Mouse (Mus musculus) cerebellum, adult 2 months (tissue): Measurements from ENCODE around the gene Usp6nl. TPM values are rescaled to one million over a fixed set of nuclear protein-coding genes. Genes with fewer than 3 reads are reported as not detected.

Experiments
- DNase-seq, 2 experiments: peaks; one replicate each; pipeline ENCODE4 v3.0.0; 2021
- H3K27ac ChIP-seq: fragments of 200-500 bp; 2 replicates; pipeline ENCODE4 v1.5.1; 2012; ENCODE audit warnings: low read length, control low read depth, inconsistent platforms; ENCODE audit not compliant: insufficient read depth
- H3K27me3 ChIP-seq: fragments of 200-500 bp; 2 replicates; pipeline ENCODE4 v1.6.1; 2012; ENCODE audit warnings: inconsistent platforms, mild to moderate bottlenecking, low read length, moderate library complexity; ENCODE audit not compliant: control insufficient read depth, insufficient read depth
- H3K4me1 ChIP-seq: fragments of 200-500 bp; 2 replicates; pipeline ENCODE4 v1.6.1; 2011; ENCODE audit warnings: low read length; ENCODE audit not compliant: control insufficient read depth, insufficient read depth
- H3K4me3 ChIP-seq: fragments of 200-500 bp; replicated peaks from 2 replicates; pipeline ENCODE3; 2011; ENCODE audit warnings: mild to moderate bottlenecking, low read depth, low read length, control low read depth; ENCODE audit not compliant: insufficient read depth
- CTCF ChIP-seq: fragments of 200-500 bp; IDR thresholded peaks from 2 replicates; pipeline ENCODE4 v1.5.1; 2011; ENCODE audit warnings: low read depth, mild to moderate bottlenecking, control low read depth, low read length, moderate library complexity, borderline replicate concordance; ENCODE audit not compliant: insufficient read depth
- POLR2A ChIP-seq: fragments of 200-500 bp; IDR thresholded peaks from 2 replicates; pipeline ENCODE4 v1.6.1; 2011; ENCODE audit warnings: low read length, control low read depth, borderline replicate concordance; ENCODE audit not compliant: insufficient read depth
- WGBS: fragments of 180-500 bp; shearing (Covaris S2); methylation state at CpG from one replicate; pipeline ENCODE4 v1.1.7; 2018; 5-methylcytosine and 5-hydroxymethylcytosine counted together
- polyA plus RNA-seq: library from polyadenylated mRNA; depleted of rRNA; stranded (reverse); fragments of >200 nt; gene quantifications from 2 replicates; pipeline ENCODE4 v1.2.3, GENCODE M21; 2012

Usp6nl gene
- polyA plus RNA-seq, 1 experiment: 16.5 TPM

DNA sequence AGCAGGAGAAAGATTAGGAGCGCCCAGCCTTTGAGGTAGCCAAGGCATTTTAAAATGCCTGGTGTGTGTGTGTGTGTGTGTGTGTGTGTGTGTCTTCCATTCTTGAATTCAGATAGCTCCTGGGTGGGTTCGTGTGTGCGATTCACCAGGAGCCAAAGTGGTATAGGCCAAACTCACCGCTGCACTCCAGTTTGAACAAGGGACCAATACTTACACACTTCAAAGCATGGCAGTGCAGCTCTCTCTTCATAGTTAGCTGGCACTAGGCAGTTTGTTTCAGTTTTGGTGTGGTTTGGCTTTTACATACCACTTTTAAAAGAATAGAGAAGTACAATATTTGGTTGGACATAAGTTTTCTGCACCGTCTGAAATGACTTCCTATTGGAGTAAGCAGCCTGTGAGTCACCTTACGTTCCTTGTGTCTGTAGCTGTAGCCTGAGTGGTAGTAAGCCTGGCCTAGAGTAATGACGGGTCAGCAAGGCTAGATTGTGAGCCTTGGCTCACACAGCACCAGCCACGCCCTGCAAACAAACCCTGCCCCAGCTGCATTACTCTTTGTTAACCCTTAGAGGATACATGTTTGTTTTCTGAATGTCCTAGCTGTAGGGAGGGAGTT, 56.2 kb downstream of the Usp6nl start:
- H3K27me3 ChIP-seq: no peaks in the 10 kb centered on the region
- no peak for DNase-seq
- TF ChIP-seq POLR2A: no peak
- no peak for TF ChIP-seq CTCF
- H3K4me3 ChIP-seq: no peak overlapping the region
- H3K4me1 ChIP-seq: no peaks in the 10 kb centered on the region
- WGBS: 82% methylated on average over 8 of the region's 8 CpGs
- no peak overlapping the region for H3K27ac ChIP-seq

GRCm38 (mm10) chr2:6379731-6380212, 57.3 kb downstream of the Usp6nl start:
- no peak overlapping the region for H3K27ac ChIP-seq
- TF ChIP-seq POLR2A: no peak
- no peak for TF ChIP-seq CTCF

GRCm38 (mm10) chr2:6380401-6380800, 57.9 kb downstream of the Usp6nl start:
- Histone ChIP-seq H3K27me3 (no peaks in the 10 kb centered on the region), H3K4me1 (no peaks in the 10 kb centered on the region), H3K4me3 (no peak overlapping the region), H3K27ac (no peak overlapping the region)
- no peak for DNase-seq
- 89% methylated on average over 9 of the region's 9 CpGs for WGBS
- TF ChIP-seq CTCF (no peak), POLR2A (no peak)

More at GRCm38 (mm10) chr2:6379731-6380212, 57.3 kb downstream of the Usp6nl start:
- no peak overlapping the region for H3K4me3 ChIP-seq
- WGBS: 92% methylated on average over 8 of the region's 8 CpGs
- no peaks in the 10 kb centered on the region for H3K4me1 ChIP-seq
- no peak for DNase-seq
- no peaks in the 10 kb centered on the region for H3K27me3 ChIP-seq

DNA sequence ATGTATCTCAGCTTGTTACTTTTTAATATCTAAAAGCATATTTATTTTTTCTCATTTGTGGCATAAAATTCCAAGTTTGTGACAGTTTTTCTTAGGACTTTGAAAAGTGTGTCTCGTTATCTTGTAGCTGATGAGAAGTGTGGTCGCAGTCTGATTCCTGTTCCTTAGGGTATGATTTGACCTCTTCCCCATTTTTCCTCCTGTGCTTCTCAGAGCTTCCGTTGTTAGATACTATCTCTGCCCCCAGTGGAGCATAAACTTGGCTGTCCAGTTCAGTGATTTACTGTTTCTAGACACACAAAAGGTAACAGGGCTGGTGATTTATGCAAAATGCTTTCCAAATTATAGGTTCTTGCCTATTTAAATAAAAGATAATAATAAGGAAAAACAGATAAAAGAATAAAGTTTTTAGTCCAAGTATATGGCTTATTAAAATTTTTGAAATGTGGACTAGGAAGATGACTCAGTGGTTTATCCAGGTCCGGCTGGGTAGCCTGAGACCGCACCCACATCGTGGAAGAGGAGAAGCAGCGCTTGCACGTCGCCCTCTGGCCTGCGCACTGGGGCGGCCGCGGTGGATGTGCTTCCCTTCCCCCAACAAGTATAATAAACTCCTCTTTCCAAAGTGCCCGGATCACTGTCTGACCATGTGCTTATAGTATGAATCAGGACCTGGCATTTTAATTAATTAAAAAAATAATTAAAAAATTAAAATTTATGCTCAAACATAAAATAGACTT, 62.1 kb downstream of the Usp6nl start:
- no peak for DNase-seq
- Histone ChIP-seq H3K4me1 (no peaks in the 10 kb centered on the region), H3K27ac (no peak overlapping the region), H3K27me3 (no peaks in the 10 kb centered on the region), H3K4me3 (no peak overlapping the region)
- TF ChIP-seq POLR2A (no peak), CTCF (no peak)
- 94% methylated on average over 14 of the region's 14 CpGs for WGBS

- Histone ChIP-seq H3K27ac (no peak overlapping the region), H3K27me3 (no peaks in the 10 kb centered on the region), H3K4me1 (peaks cover 3% of the 10 kb centered on the region; the same call in 1 of the 2 replicates), H3K4me3 (no peak overlapping the region)
- 94% methylated on average over 3 of the region's 3 CpGs for WGBS
- DNase-seq: no peak
- TF ChIP-seq POLR2A (no peak), CTCF (no peak)
Measured at GRCm38 (mm10) chr2:6389162-6389561, 66.7 kb downstream of the Usp6nl start.

DNA sequence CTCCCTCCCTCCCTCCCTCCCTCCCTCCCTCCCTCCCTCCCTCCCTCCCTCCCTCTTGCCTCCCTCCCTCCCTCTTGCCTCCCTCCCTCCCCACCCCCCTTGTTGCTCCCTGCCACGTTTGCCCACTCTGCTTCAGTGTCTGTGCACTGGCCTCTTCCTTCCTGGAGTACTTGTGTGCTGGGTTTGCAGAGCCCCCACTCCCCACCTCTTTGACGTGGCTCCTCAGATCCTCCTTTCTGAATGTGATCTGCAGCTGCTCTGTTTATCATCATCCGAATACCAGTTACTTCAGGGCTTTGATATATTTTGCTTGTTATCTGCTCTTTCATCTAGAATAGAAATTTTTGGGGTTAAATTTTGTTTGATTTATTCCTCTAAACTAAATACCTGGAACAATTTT, 68.8 kb downstream of the Usp6nl start:
- peaks cover 3% of the 10 kb centered on the region; the same call in 1 of the 2 replicates for H3K4me1 ChIP-seq
- WGBS: 85% methylated on average over 2 of the region's 3 CpGs
- no peak for TF ChIP-seq CTCF
- no peak for TF ChIP-seq POLR2A
- H3K4me3 ChIP-seq: no peak overlapping the region
- H3K27me3 ChIP-seq: no peaks in the 10 kb centered on the region
- no peak overlapping the region for H3K27ac ChIP-seq
- DNase-seq: no peak

GRCm38 (mm10) chr2:6391940-6392339, 69.5 kb downstream of the Usp6nl start:
- 97% methylated on average over 6 of the region's 6 CpGs for WGBS
- no peak overlapping the region for H3K4me3 ChIP-seq
- DNase-seq: no peak
- no peaks in the 10 kb centered on the region for H3K27me3 ChIP-seq
- TF ChIP-seq POLR2A: no peak
- no peak for TF ChIP-seq CTCF
- peaks cover 3% of the 10 kb centered on the region; the same call in 1 of the 2 replicates for H3K4me1 ChIP-seq
- no peak overlapping the region for H3K27ac ChIP-seq

DNA sequence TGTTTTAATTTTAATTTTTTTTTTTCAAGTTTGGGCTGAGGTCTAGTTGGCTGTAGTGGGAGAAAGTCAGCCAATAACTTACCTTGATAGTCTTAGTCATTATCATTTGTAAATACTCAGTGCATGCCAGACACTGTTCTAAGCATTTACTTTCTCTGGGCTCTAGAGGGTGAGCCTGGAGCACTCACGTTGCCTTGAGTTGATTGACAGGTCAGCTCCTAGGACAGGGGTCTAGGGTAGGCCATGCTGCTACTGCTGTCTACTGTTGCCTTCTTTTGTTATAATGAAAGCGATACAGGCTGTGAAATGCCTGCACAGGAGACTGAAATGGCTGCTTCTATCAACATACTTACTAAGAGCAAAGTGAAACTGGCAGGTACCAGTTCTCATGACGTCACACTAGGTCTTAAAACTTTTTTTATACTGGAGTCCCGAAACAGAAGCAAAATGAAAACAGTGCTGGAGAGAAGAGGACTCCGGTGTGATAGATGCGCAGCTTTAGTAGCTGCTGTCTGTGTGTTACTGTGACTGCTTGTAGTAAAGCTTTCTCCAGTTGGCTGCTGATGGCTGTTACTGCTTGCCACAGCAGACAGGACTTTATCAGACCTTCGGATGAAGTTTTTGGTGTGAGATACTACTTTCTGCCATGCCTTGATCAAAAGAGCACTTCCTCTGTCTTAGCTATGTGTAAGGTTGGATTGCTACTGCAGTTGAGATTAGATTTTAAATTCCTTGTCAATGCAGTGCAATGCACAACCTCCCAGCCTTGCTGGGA, 73.6 kb downstream of the Usp6nl start:
- no peak overlapping the region for H3K27ac ChIP-seq
- 90% methylated on average over 7 of the region's 7 CpGs for WGBS
- no peak for DNase-seq
- peaks cover 3% of the 10 kb centered on the region; the same call in 1 of the 2 replicates for H3K4me1 ChIP-seq
- TF ChIP-seq CTCF (no peak), POLR2A (no peak)
- no peaks in the 10 kb centered on the region for H3K27me3 ChIP-seq
- no peak overlapping the region for H3K4me3 ChIP-seq
